Mouse (Mus musculus) E14TG2a.4 (cell line): ENCODE results near the gene Fsip1.

Source experiments
- H3K27me3 ChIP-seq: 2 replicates; pipeline ENCODE4 v1.6.1; 2014; ENCODE audit warnings: low read length, control low read depth; ENCODE audit not compliant: insufficient read depth
- H3K36me3 ChIP-seq: 2 replicates; pipeline ENCODE4 v1.6.1; 2014; ENCODE audit warnings: low read length, control low read depth; ENCODE audit not compliant: insufficient read depth
- H3K4me1 ChIP-seq: replicated peaks from 2 replicates; pipeline ENCODE4 v1.6.1; 2014; ENCODE audit warnings: low read depth, low read length, control low read depth
- H3K4me3 ChIP-seq: replicated peaks from 2 replicates; pipeline ENCODE4 v1.5.1; 2014; ENCODE audit warnings: mild to moderate bottlenecking, low read length
- H3K9me3 ChIP-seq: 2 replicates; pipeline ENCODE4 v1.6.1; 2014; ENCODE audit warnings: low read length, control low read depth
- CTCF ChIP-seq: conservative IDR thresholded peaks from 2 replicates; pipeline ENCODE4 v1.5.1; 2014; ENCODE audit warnings: low read length
- NANOG ChIP-seq: IDR thresholded peaks from 2 replicates; pipeline ENCODE4 v1.6.1; 2014; ENCODE audit warnings: borderline replicate concordance, low read length, mixed read lengths
- POU5F1 ChIP-seq: IDR thresholded peaks from 2 replicates; pipeline ENCODE4 v1.6.1; 2014; ENCODE audit warnings: low read length, borderline replicate concordance

Gene Fsip1

GRCm38 (mm10) chr2:118179873-118180585, 76.7 kb downstream of the Fsip1 start:
- Histone ChIP-seq H3K27me3 (no peaks in the 10 kb centered on the region), H3K4me1 (peaks cover 34% of the 10 kb centered on the region), H3K36me3 (no peaks in the 10 kb centered on the region), H3K4me3 (0 out of 2 replicates have a peak overlapping the region, but pooled peaks have one; percentile 7), H3K9me3 (peaks cover 9% of the 10 kb centered on the region)
- TF ChIP-seq CTCF, result no peak
- TF ChIP-seq NANOG, result no peak
- TF ChIP-seq POU5F1, result no peak

DNA sequence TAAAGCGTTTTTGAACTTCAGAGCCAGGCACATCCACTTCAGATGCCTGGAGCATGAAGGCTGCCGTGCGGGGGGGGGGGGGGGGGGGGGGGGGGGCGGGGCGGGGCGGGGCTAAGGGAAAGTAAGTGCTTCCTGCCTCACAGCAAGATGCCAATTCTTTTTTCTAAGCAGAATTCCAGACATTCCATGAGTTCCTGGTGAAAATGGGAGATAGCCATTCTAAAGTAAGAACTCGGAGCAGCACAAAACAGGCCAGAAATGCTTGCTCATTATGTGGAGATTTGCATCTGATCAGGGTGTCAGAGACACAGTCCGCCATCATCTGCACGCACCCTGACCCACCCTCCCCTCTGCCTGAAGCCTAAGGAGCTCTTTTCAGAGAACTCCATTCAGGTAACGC, 77.3 kb downstream of the Fsip1 start:
- H3K9me3 ChIP-seq, result peaks cover 9% of the 10 kb centered on the region
- TF ChIP-seq NANOG, result no peak
- no peak for TF ChIP-seq CTCF
- TF ChIP-seq POU5F1, result no peak
- no peaks in the 10 kb centered on the region for H3K36me3 ChIP-seq
- peaks cover 39% of the 10 kb centered on the region for H3K4me1 ChIP-seq
- H3K27me3 ChIP-seq, result no peaks in the 10 kb centered on the region
- 0 out of 2 replicates have a peak overlapping the region, but pooled peaks have one; percentile 7 for H3K4me3 ChIP-seq

DNA sequence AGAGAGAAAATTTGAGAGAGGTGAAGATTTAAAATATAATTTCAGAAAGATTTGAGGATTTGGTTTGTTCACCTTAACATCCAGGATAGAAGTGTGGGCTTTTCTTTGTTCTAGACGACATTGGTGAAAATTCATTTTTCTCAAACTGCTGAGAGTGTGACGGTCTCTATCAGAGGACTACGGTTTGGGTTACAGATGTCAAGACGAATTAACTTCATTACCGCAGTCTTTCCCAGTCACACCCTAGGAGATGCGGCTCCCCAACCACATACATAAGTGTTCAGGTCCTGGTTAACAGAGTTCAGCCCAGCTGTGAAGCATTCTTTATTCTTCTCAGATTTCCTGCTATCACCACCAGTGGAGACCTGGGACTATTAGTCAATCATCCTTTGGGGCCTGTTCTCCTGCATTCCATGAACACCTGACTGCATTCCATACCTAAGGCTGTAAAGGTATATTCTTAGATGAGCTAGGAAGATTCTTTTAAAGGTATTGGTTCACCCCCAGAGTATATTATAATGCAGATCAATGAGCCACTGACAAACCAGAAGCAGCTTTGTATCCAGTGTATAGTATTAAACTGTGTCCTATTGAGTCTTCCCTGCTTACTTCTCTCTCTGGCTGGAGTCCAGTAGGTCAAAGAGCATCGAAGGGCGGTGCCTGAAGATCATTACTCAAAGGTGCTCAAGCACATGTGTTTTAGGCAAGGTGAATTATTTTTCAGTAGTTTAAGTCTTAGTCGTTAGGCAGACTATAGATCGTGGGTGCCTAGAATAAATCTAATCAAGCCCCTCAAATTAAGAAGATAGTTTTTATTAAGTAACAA, 82.0 kb downstream of the Fsip1 start:
- TF ChIP-seq POU5F1 (no peak), NANOG (no peak), CTCF (no peak)
- Histone ChIP-seq H3K27me3 (no peaks in the 10 kb centered on the region), H3K9me3 (peaks cover 9% of the 10 kb centered on the region), H3K36me3 (no peaks in the 10 kb centered on the region), H3K4me3 (no peak overlapping the region), H3K4me1 (peaks cover 17% of the 10 kb centered on the region)

- Histone ChIP-seq H3K4me3 (no peak overlapping the region), H3K9me3 (no peaks in the 10 kb centered on the region)
- no peak for TF ChIP-seq CTCF
- no peak for TF ChIP-seq NANOG
- no peak for TF ChIP-seq POU5F1
These were observed 88.5 kb downstream of the Fsip1 start for GRCm38 (mm10) chr2:118168225-118168624.

DNA sequence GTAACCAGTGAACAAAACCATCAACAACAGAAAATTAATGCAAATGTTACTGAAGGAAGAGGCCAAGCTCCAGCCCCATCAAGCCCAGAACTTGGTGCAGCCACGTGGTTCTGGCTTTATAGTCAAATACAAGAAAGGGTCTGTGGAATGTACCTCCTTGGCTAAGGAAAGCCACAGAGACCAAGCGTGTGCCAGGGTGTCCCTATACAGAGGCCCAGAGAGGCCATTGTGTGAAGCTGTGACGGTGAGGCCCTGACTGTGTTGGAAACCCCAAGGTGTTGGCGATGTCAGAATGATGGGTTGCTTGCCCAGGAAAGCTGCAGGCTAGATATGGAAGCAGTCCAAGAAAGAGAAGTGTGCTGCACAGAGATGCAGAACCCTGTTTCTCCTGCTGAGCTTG, 89.0 kb downstream of the Fsip1 start:
- TF ChIP-seq CTCF, result no peak
- TF ChIP-seq NANOG, result no peak
- no peak for TF ChIP-seq POU5F1
- H3K27me3 ChIP-seq, result no peaks in the 10 kb centered on the region; the same call in 1 of the 2 replicates
- H3K9me3 ChIP-seq, result no peaks in the 10 kb centered on the region
- no peaks in the 10 kb centered on the region for H3K36me3 ChIP-seq
- no peaks in the 10 kb centered on the region for H3K4me1 ChIP-seq
- H3K4me3 ChIP-seq, result no peak overlapping the region

More at GRCm38 (mm10) chr2:118168225-118168624, 88.5 kb downstream of the Fsip1 start:
- no peaks in the 10 kb centered on the region for H3K4me1 ChIP-seq
- no peaks in the 10 kb centered on the region for H3K36me3 ChIP-seq
- no peaks in the 10 kb centered on the region; the same call in 1 of the 2 replicates for H3K27me3 ChIP-seq

DNA sequence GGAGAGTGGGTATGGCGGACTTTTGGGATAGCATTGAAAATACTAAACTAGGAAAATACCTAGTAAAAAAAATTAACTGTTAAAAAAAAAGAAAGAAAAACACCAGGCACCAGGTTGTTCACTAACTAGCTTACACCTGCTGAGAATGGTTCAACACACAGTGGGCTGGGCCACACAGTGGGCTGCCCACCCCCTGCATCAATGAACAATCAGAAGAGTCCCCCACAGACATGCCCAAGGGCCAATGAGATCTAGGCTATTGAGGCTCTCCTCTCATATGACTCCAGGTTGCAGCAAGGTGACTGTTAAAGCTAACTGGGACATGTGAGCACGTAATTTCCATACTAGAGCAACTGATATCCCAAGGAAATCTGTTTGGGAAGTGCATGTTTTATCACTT, 91.1 kb downstream of the Fsip1 start:
- TF ChIP-seq CTCF, result no peak
- TF ChIP-seq NANOG, result no peak
- TF ChIP-seq POU5F1, result no peak
- no peaks in the 10 kb centered on the region; the same call in 1 of the 2 replicates for H3K27me3 ChIP-seq
- H3K4me3 ChIP-seq, result no peak overlapping the region
- no peaks in the 10 kb centered on the region for H3K9me3 ChIP-seq
- H3K4me1 ChIP-seq, result no peaks in the 10 kb centered on the region
- H3K36me3 ChIP-seq, result no peaks in the 10 kb centered on the region

- Histone ChIP-seq H3K36me3 (no peaks in the 10 kb centered on the region), H3K9me3 (no peaks in the 10 kb centered on the region), H3K4me1 (no peaks in the 10 kb centered on the region), H3K27me3 (no peaks in the 10 kb centered on the region; the same call in 1 of the 2 replicates), H3K4me3 (no peak overlapping the region)
- TF ChIP-seq POU5F1, result no peak
These were observed 92.6 kb downstream of the Fsip1 start for GRCm38 (mm10) chr2:118164137-118164536.

DNA sequence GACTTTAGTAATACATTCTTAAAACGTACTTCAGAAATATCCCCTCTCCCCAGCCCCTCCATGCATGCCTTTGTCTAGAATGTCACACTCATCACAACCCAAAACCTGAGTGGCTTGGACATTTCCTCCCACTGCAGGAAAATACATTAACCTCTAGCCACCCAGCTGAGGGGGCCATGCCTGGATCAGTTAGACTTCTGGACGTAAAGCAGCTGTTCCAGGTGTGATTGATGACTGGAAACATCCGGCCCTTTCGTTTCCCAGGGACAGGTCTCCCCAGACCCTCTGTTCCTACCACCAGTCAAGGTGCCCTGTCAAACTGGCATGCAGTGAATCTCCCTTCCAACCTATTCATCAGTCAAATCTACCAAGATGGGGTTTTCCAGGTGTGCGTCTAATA, 94.3 kb downstream of the Fsip1 start:
- TF ChIP-seq NANOG, result no peak
- no peak for TF ChIP-seq CTCF
- no peak for TF ChIP-seq POU5F1
- Histone ChIP-seq H3K36me3 (no peaks in the 10 kb centered on the region), H3K27me3 (no peaks in the 10 kb centered on the region; the same call in 1 of the 2 replicates)

DNA sequence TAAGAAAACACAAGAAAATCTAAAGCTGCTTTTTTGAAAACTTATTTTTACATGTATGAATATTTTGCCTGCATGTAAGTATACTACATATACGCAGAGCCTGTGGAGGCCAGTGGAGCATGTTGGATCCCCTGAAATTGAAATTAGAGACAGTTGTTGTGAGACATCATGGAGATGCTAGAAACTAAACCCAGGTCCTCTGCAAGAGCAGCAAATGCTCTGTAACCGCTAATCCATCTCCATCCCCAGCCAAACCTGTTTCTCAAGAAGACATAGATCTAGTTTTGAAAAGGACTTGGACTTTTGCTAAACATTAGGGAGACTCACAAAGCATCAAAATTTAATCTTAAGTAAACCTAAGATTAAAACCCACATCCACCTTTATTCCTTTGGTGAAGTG, 95.8 kb downstream of the Fsip1 start:
- no peak overlapping the region for H3K4me3 ChIP-seq
- no peaks in the 10 kb centered on the region for H3K36me3 ChIP-seq
- H3K9me3 ChIP-seq, result no peaks in the 10 kb centered on the region
- no peaks in the 10 kb centered on the region for H3K4me1 ChIP-seq
- H3K27me3 ChIP-seq, result no peaks in the 10 kb centered on the region; the same call in 1 of the 2 replicates
- TF ChIP-seq CTCF (no peak), POU5F1 (no peak), NANOG (no peak)

More for the DNA sequence above, 94.3 kb downstream of the Fsip1 start:
- Histone ChIP-seq H3K9me3 (no peaks in the 10 kb centered on the region), H3K4me1 (no peaks in the 10 kb centered on the region), H3K4me3 (no peak overlapping the region)
